Mouse (Mus musculus) midbrain, embryonic 11.5 days (tissue): ENCODE results near the gene Per2. TPM values are rescaled to one million over a fixed set of nuclear protein-coding genes. Genes with fewer than 3 reads are reported as not detected.

Source experiments
- ATAC-seq: fragments of 200-750 bp; cut with Nextera tagmentation; 2 replicates; pipeline ENCODE4 v1.8.0; 2017; ENCODE audit warnings: moderate TSS enrichment, moderate library complexity; ENCODE audit not compliant: low FRiP score
- DNase-seq: peaks from one replicate; pipeline ENCODE4 v3.0.0; 2015; ENCODE audit warnings: low spot score; ENCODE audit errors: missing footprints
- H3K27ac ChIP-seq: fragments of 300-500 bp; sonication (generic); 2 replicates; pipeline ENCODE4 v1.5.1; 2014; ENCODE audit warnings: low read depth, low read length
- H3K27me3 ChIP-seq: fragments of 300-500 bp; sonication (generic); 2 replicates; pipeline ENCODE4 v1.6.1; 2014; ENCODE audit warnings: mild to moderate bottlenecking, low read length, moderate library complexity, mixed read lengths; ENCODE audit not compliant: control insufficient read depth, insufficient read depth
- H3K36me3 ChIP-seq: fragments of 300-500 bp; sonication (generic); 2 replicates; pipeline ENCODE4 v1.6.1; 2014; ENCODE audit warnings: mild to moderate bottlenecking, low read length, moderate library complexity, mixed read lengths; ENCODE audit not compliant: control insufficient read depth, insufficient read depth
- H3K4me1 ChIP-seq: fragments of 300-500 bp; sonication (generic); 2 replicates; pipeline ENCODE4 v1.6.1; 2014; ENCODE audit warnings: low read length; ENCODE audit not compliant: control insufficient read depth, insufficient read depth
- H3K4me2 ChIP-seq: fragments of 300-500 bp; sonication (generic); 2 replicates; pipeline ENCODE4 v1.6.1; 2014; ENCODE audit warnings: mild to moderate bottlenecking, moderate library complexity
- H3K4me3 ChIP-seq: fragments of 300-500 bp; sonication (generic); 2 replicates; pipeline ENCODE4 v1.5.1; 2014; ENCODE audit warnings: low read depth, low read length
- H3K9ac ChIP-seq: fragments of 300-500 bp; sonication (generic); 2 replicates; pipeline ENCODE4 v1.6.1; 2014; ENCODE audit warnings: low read length
- H3K9me3 ChIP-seq: fragments of 300-500 bp; sonication (generic); 2 replicates; pipeline ENCODE4 v1.6.1; 2016; ENCODE audit warnings: low read length; ENCODE audit not compliant: control insufficient read depth
- WGBS: fragments of 180-500 bp; shearing (Covaris S2); extraction: QIAGEN DNeasy Blood & Tissue Kit; methylation state at CpG from one replicate; pipeline ENCODE4 v1.1.7; 2014; 5-methylcytosine and 5-hydroxymethylcytosine counted together
- polyA plus RNA-seq: library from polyadenylated mRNA; unstranded; fragments of >200 nt; fragmentation: Nextera tagmentation; extraction: Ambion mirVana; gene quantifications from 2 replicates; pipeline ENCODE4 v1.2.1, GENCODE M21; 2014

Per2 gene
- polyA plus RNA-seq, 1 experiment from 2014 or later, result 1.5 TPM

GRCm38 (mm10) chr1:91397927-91398259 is 61.2 kb downstream of the Per2 start:
- ATAC-seq, result peak; percentile 6; the same call in 1 of the 2 replicates
- Histone ChIP-seq H3K4me2 (peak overlapping the region; percentile 83), H3K4me3 (peak overlapping the region; percentile 90), H3K36me3 (no peaks in the 10 kb centered on the region; the same call in 1 of the 2 replicates), H3K9ac (peak overlapping the region; percentile 93), H3K9me3 (no peaks in the 10 kb centered on the region), H3K27ac (0 out of 2 replicates have a peak overlapping the region, but pooled peaks have one; percentile 83), H3K27me3 (no peaks in the 10 kb centered on the region), H3K4me1 (peaks cover 17% of the 10 kb centered on the region)
- no peak for DNase-seq
- 2% methylated on average over 12 of the region's 12 CpGs for WGBS

- Histone ChIP-seq H3K4me2 (no peak overlapping the region), H3K27me3 (no peaks in the 10 kb centered on the region; the same call in 1 of the 2 replicates), H3K4me3 (no peak overlapping the region), H3K9ac (no peak overlapping the region), H3K9me3 (no peaks in the 10 kb centered on the region), H3K4me1 (no peaks in the 10 kb centered on the region), H3K27ac (no peak overlapping the region), H3K36me3 (peaks cover 25% of the 10 kb centered on the region)
- ATAC-seq (no peak), DNase-seq (no peak)
- WGBS, result 96% methylated on average over 5 of the region's 5 CpGs
Measured at GRCm38 (mm10) chr1:91390369-91390768, 68.8 kb downstream of the Per2 start.

GRCm38 (mm10) chr1:91381091-91381471 is 78.0 kb downstream of the Per2 start:
- Histone ChIP-seq H3K9ac (no peak overlapping the region), H3K4me3 (no peak overlapping the region), H3K27me3 (no peaks in the 10 kb centered on the region), H3K27ac (no peak overlapping the region), H3K4me2 (no peak overlapping the region), H3K9me3 (no peaks in the 10 kb centered on the region), H3K4me1 (no peaks in the 10 kb centered on the region), H3K36me3 (peaks cover 39% of the 10 kb centered on the region)
- ATAC-seq (no peak), DNase-seq (no peak)
- 93% methylated on average over 4 of the region's 4 CpGs for WGBS

GRCm38 (mm10) chr1:91380453-91381090 is 78.6 kb downstream of the Per2 start:
- WGBS, result 64% methylated on average over 7 of the region's 7 CpGs
- ATAC-seq, result peak; percentile 46; the same call in 1 of the 2 replicates

GRCm38 (mm10) chr1:91373414-91373835 is 85.7 kb downstream of the Per2 start:
- H3K27ac ChIP-seq, result no peak overlapping the region
- H3K4me2 ChIP-seq, result no peak overlapping the region
- H3K9me3 ChIP-seq, result no peaks in the 10 kb centered on the region
- H3K4me3 ChIP-seq, result no peak overlapping the region
- H3K9ac ChIP-seq, result no peak overlapping the region
- H3K27me3 ChIP-seq, result no peaks in the 10 kb centered on the region
- DNase-seq (no peak), ATAC-seq (no peak)
- H3K4me1 ChIP-seq, result no peaks in the 10 kb centered on the region
- peaks cover 44% of the 10 kb centered on the region for H3K36me3 ChIP-seq
- 94% methylated on average over 6 of the region's 6 CpGs for WGBS

More at GRCm38 (mm10) chr1:91380453-91381090, 78.6 kb downstream of the Per2 start:
- no peak overlapping the region for H3K4me2 ChIP-seq
- H3K36me3 ChIP-seq, result peaks cover 40% of the 10 kb centered on the region
- no peak overlapping the region for H3K27ac ChIP-seq
- H3K27me3 ChIP-seq, result no peaks in the 10 kb centered on the region
- DNase-seq, result peak; percentile 94
- no peaks in the 10 kb centered on the region for H3K9me3 ChIP-seq
- no peak overlapping the region for H3K9ac ChIP-seq
- H3K4me3 ChIP-seq, result no peak overlapping the region
- no peaks in the 10 kb centered on the region for H3K4me1 ChIP-seq

- H3K4me1 ChIP-seq, result peaks cover 5% of the 10 kb centered on the region
- H3K9ac ChIP-seq, result no peak overlapping the region
- H3K36me3 ChIP-seq, result peaks cover 24% of the 10 kb centered on the region
- no peak overlapping the region for H3K27ac ChIP-seq
- peaks cover 6% of the 10 kb centered on the region for H3K27me3 ChIP-seq
- H3K4me2 ChIP-seq, result no peak overlapping the region
- no peak for DNase-seq
- ATAC-seq, result no peak
- H3K9me3 ChIP-seq, result no peaks in the 10 kb centered on the region
- 94% methylated on average over 23 of the region's 23 CpGs for WGBS
- H3K4me3 ChIP-seq, result no peak overlapping the region
Measured at GRCm38 (mm10) chr1:91370055-91370454, 89.1 kb downstream of the Per2 start.

GRCm38 (mm10) chr1:91369408-91369807 is 89.7 kb downstream of the Per2 start:
- H3K27me3 ChIP-seq, result peaks cover 6% of the 10 kb centered on the region
- DNase-seq (no peak), ATAC-seq (no peak)
- H3K4me3 ChIP-seq, result no peak overlapping the region
- H3K9me3 ChIP-seq, result no peaks in the 10 kb centered on the region
- H3K36me3 ChIP-seq, result peaks cover 22% of the 10 kb centered on the region
- 74% methylated on average over 4 of the region's 4 CpGs for WGBS
- peaks cover 5% of the 10 kb centered on the region for H3K4me1 ChIP-seq
- no peak overlapping the region for H3K27ac ChIP-seq
- H3K4me2 ChIP-seq, result no peak overlapping the region
- H3K9ac ChIP-seq, result no peak overlapping the region

GRCm38 (mm10) chr1:91367295-91367694 is 91.8 kb downstream of the Per2 start:
- H3K4me2 ChIP-seq, result no peak overlapping the region
- H3K36me3 ChIP-seq, result peaks cover 11% of the 10 kb centered on the region
- H3K27ac ChIP-seq, result no peak overlapping the region
- WGBS, result 88% methylated on average over 3 of the region's 3 CpGs
- no peaks in the 10 kb centered on the region for H3K9me3 ChIP-seq
- H3K27me3 ChIP-seq, result peaks cover 6% of the 10 kb centered on the region
- DNase-seq, result no peak
- H3K9ac ChIP-seq, result no peak overlapping the region
- ATAC-seq, result no peak
- no peak overlapping the region for H3K4me3 ChIP-seq
- peaks cover 5% of the 10 kb centered on the region for H3K4me1 ChIP-seq

- DNase-seq (peak; percentile 97), ATAC-seq (peak; percentile 67)
- no peak within 1 kb of the TSS for H3K27ac ChIP-seq
- peak within 1 kb of the TSS; percentile 58 for H3K4me2 ChIP-seq
- H3K9ac ChIP-seq, result peak within 1 kb of the TSS; percentile 60
- peaks cover 6% of the 10 kb centered on the region; the same call in 1 of the 2 replicates for H3K36me3 ChIP-seq
- H3K4me3 ChIP-seq, result peak within 1 kb of the TSS; percentile 30
- H3K27me3 ChIP-seq, result peaks cover 6% of the 10 kb centered on the region
- under 1% methylated on average over 64 of the region's 68 CpGs for WGBS
- no peaks in the 10 kb centered on the region for H3K9me3 ChIP-seq
- H3K4me1 ChIP-seq, result peaks cover 5% of the 10 kb centered on the region
Measured at GRCm38 (mm10) chr1:91366215-91367108, 92.7 kb downstream of the Per2 start, which contains the start of gene Erfe. Gene Erfe (plus strand): TSS chr1:91366430.
